Mouse (Mus musculus) spleen, adult 2 months (tissue): ENCODE results near the gene Tmem156.

Experiments used
- CTCF ChIP-seq: fragments of 200-500 bp; IDR thresholded peaks from 2 replicates; pipeline ENCODE4 v1.5.1; 2011; ENCODE audit warnings: mild to moderate bottlenecking, inconsistent platforms; ENCODE audit not compliant: insufficient read depth, insufficient read length, insufficient replicate concordance; ENCODE audit errors: extremely low read depth
- POLR2A ChIP-seq: fragments of 200-500 bp; IDR thresholded peaks from 2 replicates; pipeline ENCODE4 v1.6.1; 2011; ENCODE audit warnings: low read depth, low read length, inconsistent platforms

DNA sequence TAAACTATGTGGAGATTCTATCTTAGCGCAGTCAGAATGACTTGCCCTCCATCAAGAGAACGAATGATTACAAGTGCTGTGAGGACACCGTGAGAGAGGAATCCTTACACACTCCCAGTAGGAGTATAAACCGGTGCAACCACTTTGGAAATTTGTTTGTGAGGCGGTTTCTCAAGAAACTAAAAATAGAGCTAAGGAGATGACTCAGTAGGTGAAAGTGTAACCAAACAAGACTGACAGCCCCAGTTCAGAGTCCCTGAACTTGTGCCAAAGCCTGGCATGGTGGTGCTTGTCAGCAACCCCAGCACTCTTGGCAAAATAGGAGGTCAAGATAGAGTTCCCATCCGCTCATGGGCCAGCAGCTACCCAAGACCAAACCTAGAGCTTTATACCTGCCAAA is 5.4 kb downstream of the Tmem156 start:
- no peak for TF ChIP-seq CTCF
- TF ChIP-seq POLR2A: no peak
